Comparison of ENCODE assay signal across 31 mouse cellular contexts in genomic region chr16:10989361-10989760, GRCm38 (mm10).
DNase-seq lines count a peak whose midpoint lies in the region; ATAC-seq and TF ChIP-seq lines count a peak whose summit lies in the region.
"Had no signal": no experiment of that assay in that cellular context is flagged by ENCODE, and none has a peak within 500 bp of the region (broad histone marks: within the 10 kb centered on the region; RNA-seq: fewer than 3 reads in every experiment).

No protein-coding gene starts in this region.

- 0 out of 2 replicates have a peak overlapping the region, but pooled peaks have one; percentile 7 for H3K27ac ChIP-seq in gastrocnemius, adult 2 months
- H3K27ac ChIP-seq in liver, embryonic 14.5 days: no peak overlapping the region
- H3K27ac ChIP-seq in liver, embryonic 12.5 days: no peak overlapping the region
- H3K27ac ChIP-seq: embryonic facial prominence, embryonic 10.5 days; embryonic facial prominence, embryonic 15.5 days; forebrain, embryonic 12.5 days; heart, embryonic 10.5 days; heart, embryonic 15.5 days; hindbrain, embryonic 13.5 days; layer of hippocampus, adult 2 months; left cerebral cortex, adult 2 months; limb, embryonic 13.5 days; midbrain, embryonic 10.5 days; midbrain, embryonic 15.5 days; neural tube, embryonic 15.5 days; stomach, embryonic 15.5 days had no signal

- H3K4me1 ChIP-seq in liver, embryonic 14.5 days (replicated peaks; ENCODE audit: control insufficient read depth in 2 of 2, insufficient read depth in 2 of 2, low read length in 1 of 2): peaks cover 9 to 25% of the 10 kb centered on the region in 2 experiments
- peaks cover 53% of the 10 kb centered on the region for H3K4me1 ChIP-seq in liver, embryonic 12.5 days

- no peaks in the 10 kb centered on the region for H3K36me3 ChIP-seq in liver, embryonic 14.5 days (replicated peaks; ENCODE audit: control insufficient read depth, insufficient read depth, low read depth)
- H3K36me3 ChIP-seq in liver, embryonic 12.5 days: no peaks in the 10 kb centered on the region
- H3K36me3 ChIP-seq: midbrain, embryonic 15.5 days; neural tube, embryonic 15.5 days; stomach, embryonic 15.5 days had no signal

- peak overlapping the region; percentile 15; the same call in 1 of the 2 replicates for H3K4me2 ChIP-seq in liver, embryonic 14.5 days (ENCODE audit: low read depth)
- no peak overlapping the region for H3K4me2 ChIP-seq in liver, embryonic 12.5 days
- H3K4me2 ChIP-seq: embryonic facial prominence, embryonic 15.5 days; forebrain, embryonic 12.5 days; heart, embryonic 15.5 days; hindbrain, embryonic 13.5 days; limb, embryonic 13.5 days; midbrain, embryonic 15.5 days; neural tube, embryonic 15.5 days; stomach, embryonic 15.5 days had no signal

- TF ChIP-seq EP300 in liver, embryonic 14.5 days (IDR thresholded peaks at IDR 0.05; ENCODE audit: low read depth): no peak

- no peak for DNase-seq in gastrocnemius, adult 2 months
- DNase-seq in gastrocnemius, postnatal 25 days: no peak
- peak; percentile 55 for DNase-seq in kidney, adult 9 months
- DNase-seq in kidney, adult 11 months: no peak
- no peak for DNase-seq in liver, embryonic 14.5 days (ENCODE audit: low read depth in 3 of 3, low spot score in 3 of 3)
- no peak for DNase-seq in ovary, postnatal 14 days (ENCODE audit: low spot score)
- DNase-seq: adrenal gland, adult 2 months; adrenal gland, postnatal 36 days; cerebellum, adult 8-10 months; cerebellum, postnatal 25 days; forebrain, postnatal 0 days; gastrocnemius, postnatal 10 days; heart, adult 11 months; lung, adult 2 months; right cerebral cortex, postnatal 25 days had no signal

- no peak for ATAC-seq in liver, embryonic 14.5 days (ENCODE audit: insufficient read depth)
- no peak for ATAC-seq in liver, embryonic 12.5 days
- ATAC-seq: activated CD4-positive, CD25-positive, alpha-beta regulatory T cell, adult 4 months; forebrain, postnatal 0 days; midbrain, embryonic 15.5 days had no signal

- no peak overlapping the region for H3K4me3 ChIP-seq in gastrocnemius, adult 2 months
- no peak overlapping the region for H3K4me3 ChIP-seq in liver, embryonic 14.5 days (ENCODE audit: insufficient read depth in 1 of 2, low read depth in 2 of 2, low read length in 2 of 2)
- H3K4me3 ChIP-seq in liver, embryonic 12.5 days: no peak overlapping the region
- H3K4me3 ChIP-seq: embryonic facial prominence, embryonic 10.5 days; embryonic facial prominence, embryonic 15.5 days; forebrain, embryonic 12.5 days; heart, embryonic 10.5 days; heart, embryonic 15.5 days; hindbrain, embryonic 13.5 days; layer of hippocampus, adult 2 months; left cerebral cortex, adult 2 months; limb, embryonic 13.5 days; midbrain, embryonic 10.5 days; midbrain, embryonic 15.5 days; neural tube, embryonic 15.5 days; stomach, embryonic 15.5 days had no signal

- no peaks in the 10 kb centered on the region for H3K27me3 ChIP-seq in liver, embryonic 14.5 days (ENCODE audit: control insufficient read depth, insufficient read depth, low read length)
- no peaks in the 10 kb centered on the region for H3K27me3 ChIP-seq in liver, embryonic 12.5 days (replicated peaks)
- H3K27me3 ChIP-seq: CH12.LX; embryonic facial prominence, embryonic 15.5 days; heart, embryonic 15.5 days; hindbrain, embryonic 13.5 days; limb, embryonic 13.5 days; midbrain, embryonic 15.5 days; neural tube, embryonic 15.5 days; stomach, embryonic 15.5 days had no signal

- no peak for TF ChIP-seq CTCF in gastrocnemius, adult 2 months (IDR thresholded peaks at IDR 0.05)
- no peak for TF ChIP-seq CTCF in liver, embryonic 14.5 days (IDR thresholded peaks at IDR 0.05; ENCODE audit: low read depth)

- WGBS in liver, embryonic 14.5 days (ENCODE audit: insufficient replicate concordance): 78% methylated on average over 6 of the region's 6 CpGs
- WGBS in liver, embryonic 12.5 days (ENCODE audit: insufficient replicate concordance): 80% methylated on average over 6 of the region's 6 CpGs

- intact Hi-C loops in gastrocnemius, adult 2 months (cut with DNase I): no loop called here

- no peaks in the 10 kb centered on the region for H3K9me3 ChIP-seq in liver, embryonic 14.5 days (ENCODE audit: control insufficient read depth, low read length)
- no peaks in the 10 kb centered on the region for H3K9me3 ChIP-seq in liver, embryonic 12.5 days (replicated peaks)
- H3K9me3 ChIP-seq: embryonic facial prominence, embryonic 15.5 days; heart, embryonic 10.5 days; heart, embryonic 15.5 days; stomach, embryonic 15.5 days had no signal

- no peak overlapping the region for H3K9ac ChIP-seq in liver, embryonic 14.5 days (replicated peaks)
- no peak overlapping the region for H3K9ac ChIP-seq in liver, embryonic 12.5 days
- H3K9ac ChIP-seq: embryonic facial prominence, embryonic 15.5 days; forebrain, embryonic 12.5 days; forebrain, postnatal 0 days; heart, embryonic 15.5 days; hindbrain, embryonic 13.5 days; limb, embryonic 13.5 days; midbrain, embryonic 15.5 days; neural tube, embryonic 15.5 days; stomach, embryonic 15.5 days had no signal
